Mouse (Mus musculus): ENCODE measurements at regions not wholly inside any gene's neighbourhood (a gene's known extent, or its start where the extent isn't known, plus 50 kb on each side); places are given as distances from the start of the nearest gene placed in this dataset.

- no peaks in the 10 kb centered on the region for H3K9me3 ChIP-seq
- no peak overlapping the region for H3K27ac ChIP-seq (replicated peaks)
- 92% methylated on average over 9 of the region's 9 CpGs for WGBS
- H3K27me3 ChIP-seq (replicated peaks; ENCODE audit: low read depth, poor library complexity, severe bottlenecking), result peaks cover 20% of the 10 kb centered on the region
- H3K36me3 ChIP-seq (replicated peaks), result no peaks in the 10 kb centered on the region
- H3K4me1 ChIP-seq, result peaks cover 19% of the 10 kb centered on the region
- DNase-seq (ENCODE audit: low spot score), result no peak
- H3K4me3 ChIP-seq, result no peak overlapping the region
These were observed 58.1 kb downstream of the Irx6 start for GRCm38 (mm10) chr8:92732229-92732628.

- 83% methylated on average over 9 of the region's 9 CpGs for WGBS
- no peak overlapping the region for H3K4me3 ChIP-seq
These were observed 61.6 kb downstream of the Irx6 start for GRCm38 (mm10) chr8:92735646-92736045.

DNA sequence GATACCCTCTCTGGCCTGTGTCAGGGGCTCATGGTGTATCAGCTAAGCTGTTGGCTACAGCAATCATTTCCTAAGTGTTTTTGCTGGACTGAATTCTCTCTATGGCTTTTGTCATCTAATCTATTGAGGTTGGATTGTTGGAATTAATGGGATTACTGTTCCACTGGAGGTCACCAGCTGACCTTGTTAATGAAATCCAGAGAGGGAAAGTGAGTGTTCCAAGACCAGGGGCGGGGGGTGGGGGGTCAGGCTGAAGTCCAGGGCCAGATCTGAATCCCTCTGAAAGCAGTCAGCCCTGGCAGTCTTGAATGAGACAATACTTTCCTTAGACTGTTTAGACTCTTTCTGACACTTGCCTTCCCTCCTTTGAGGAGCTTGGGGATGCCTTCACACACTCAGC lies 64.0 kb downstream of the Irx6 start:
- 18% methylated on average over 1 of the region's 1 CpGs for WGBS
- Histone ChIP-seq H3K4me3 (no peak overlapping the region), H3K9me3 (no peaks in the 10 kb centered on the region), H3K36me3 (replicated peaks) (no peaks in the 10 kb centered on the region), H3K27me3 (replicated peaks; ENCODE audit: low read depth, poor library complexity, severe bottlenecking) (peaks cover 34% of the 10 kb centered on the region), H3K4me1 (peaks cover 48% of the 10 kb centered on the region), H3K27ac (replicated peaks) (no peak overlapping the region)
- DNase-seq (ENCODE audit: low spot score), result peak; percentile 54

More at GRCm38 (mm10) chr8:92735646-92736045, 61.6 kb downstream of the Irx6 start:
- H3K9me3 ChIP-seq, result no peaks in the 10 kb centered on the region
- peaks cover 19% of the 10 kb centered on the region for H3K27me3 ChIP-seq (replicated peaks; ENCODE audit: low read depth, poor library complexity, severe bottlenecking)
- no peaks in the 10 kb centered on the region for H3K36me3 ChIP-seq (replicated peaks)
- peaks cover 41% of the 10 kb centered on the region for H3K4me1 ChIP-seq
- DNase-seq (ENCODE audit: low spot score), result no peak
- H3K27ac ChIP-seq (replicated peaks), result no peak overlapping the region

DNA sequence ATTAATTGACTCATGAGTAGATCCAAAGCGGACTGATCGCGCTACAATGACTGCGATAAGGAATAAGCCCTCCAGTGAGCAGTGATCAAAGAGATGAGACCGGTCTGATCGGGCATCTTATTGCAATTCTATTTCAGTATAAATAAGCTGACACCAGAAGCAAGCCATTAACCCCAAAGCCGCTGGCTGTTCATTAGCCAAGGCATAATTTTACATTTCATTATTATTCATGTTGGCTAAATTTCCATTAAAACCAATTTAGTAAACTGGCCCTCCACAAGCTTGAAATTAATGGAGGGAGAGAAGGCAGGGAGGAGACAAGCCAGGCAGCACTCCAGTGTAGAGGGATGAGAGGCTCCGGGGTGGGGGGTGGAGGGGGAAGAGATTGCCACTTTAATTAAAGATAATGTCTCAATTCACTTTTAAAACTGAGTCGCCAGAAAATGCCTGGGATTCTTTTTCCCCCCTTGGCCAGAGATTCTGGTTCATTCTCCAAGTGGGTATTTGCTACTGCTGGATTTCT lies 66.3 kb downstream of the Irx6 start:
- H3K27me3 ChIP-seq (replicated peaks; ENCODE audit: low read depth, poor library complexity, severe bottlenecking), result peaks cover 31% of the 10 kb centered on the region
- H3K27ac ChIP-seq (replicated peaks), result no peak overlapping the region
- H3K9me3 ChIP-seq, result no peaks in the 10 kb centered on the region
- peaks cover 43% of the 10 kb centered on the region for H3K4me1 ChIP-seq
- H3K4me3 ChIP-seq, result no peak overlapping the region
- no peak for DNase-seq (ENCODE audit: low spot score)
- H3K36me3 ChIP-seq (replicated peaks), result no peaks in the 10 kb centered on the region
- WGBS, result 82% methylated on average over 9 of the region's 9 CpGs

DNA sequence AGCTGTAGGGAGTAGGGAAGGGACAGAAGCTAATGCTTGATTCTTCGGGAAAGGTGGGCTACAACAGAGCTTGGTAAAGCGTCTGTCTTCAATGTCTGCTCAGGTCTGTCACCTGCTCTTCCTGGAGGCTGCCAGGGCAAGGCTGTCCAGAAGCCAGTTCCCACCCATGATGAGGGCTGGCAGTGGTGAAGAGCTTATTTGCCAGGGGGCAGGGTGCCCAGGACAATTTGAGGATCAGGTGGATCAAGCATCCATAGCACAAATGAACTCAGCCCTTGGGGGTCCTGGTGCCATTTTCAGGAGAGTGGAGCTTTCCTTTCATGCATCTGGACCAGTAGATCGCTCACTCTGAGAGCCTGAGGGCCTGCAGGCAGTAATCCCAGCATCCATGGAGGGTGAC lies 67.7 kb downstream of the Irx6 start:
- WGBS, result 87% methylated on average over 3 of the region's 3 CpGs
- Histone ChIP-seq H3K4me3 (no peak overlapping the region), H3K27ac (replicated peaks) (no peak overlapping the region; the same call in 1 of the 2 replicates), H3K9me3 (no peaks in the 10 kb centered on the region), H3K27me3 (replicated peaks; ENCODE audit: low read depth, poor library complexity, severe bottlenecking) (peaks cover 22% of the 10 kb centered on the region), H3K4me1 (peaks cover 33% of the 10 kb centered on the region), H3K36me3 (replicated peaks) (no peaks in the 10 kb centered on the region)
- DNase-seq (ENCODE audit: low spot score), result no peak

GRCm38 (mm10) chr8:92743108-92743507 lies 69.0 kb downstream of the Irx6 start:
- WGBS, result 61% methylated on average over 12 of the region's 12 CpGs
- no peak for DNase-seq (ENCODE audit: low spot score)
- peaks cover 30% of the 10 kb centered on the region for H3K4me1 ChIP-seq
- H3K4me3 ChIP-seq, result no peak overlapping the region
- no peaks in the 10 kb centered on the region for H3K36me3 ChIP-seq (replicated peaks)
- H3K27ac ChIP-seq (replicated peaks), result no peak overlapping the region
- peaks cover 20% of the 10 kb centered on the region for H3K27me3 ChIP-seq (replicated peaks; ENCODE audit: low read depth, poor library complexity, severe bottlenecking)
- no peaks in the 10 kb centered on the region for H3K9me3 ChIP-seq

- no peaks in the 10 kb centered on the region for H3K36me3 ChIP-seq (replicated peaks)
- 67% methylated on average over 7 of the region's 7 CpGs for WGBS
- H3K27me3 ChIP-seq (replicated peaks; ENCODE audit: low read depth, poor library complexity, severe bottlenecking), result peaks cover 5% of the 10 kb centered on the region; the same call in 1 of the 2 replicates
- peaks cover 13% of the 10 kb centered on the region for H3K4me1 ChIP-seq
- no peak overlapping the region for H3K27ac ChIP-seq (replicated peaks)
- no peaks in the 10 kb centered on the region for H3K9me3 ChIP-seq
- no peak overlapping the region for H3K4me3 ChIP-seq
- no peak for DNase-seq (ENCODE audit: low spot score)
These were observed 73.0 kb downstream of the Irx6 start for GRCm38 (mm10) chr8:92747086-92747485.

DNA sequence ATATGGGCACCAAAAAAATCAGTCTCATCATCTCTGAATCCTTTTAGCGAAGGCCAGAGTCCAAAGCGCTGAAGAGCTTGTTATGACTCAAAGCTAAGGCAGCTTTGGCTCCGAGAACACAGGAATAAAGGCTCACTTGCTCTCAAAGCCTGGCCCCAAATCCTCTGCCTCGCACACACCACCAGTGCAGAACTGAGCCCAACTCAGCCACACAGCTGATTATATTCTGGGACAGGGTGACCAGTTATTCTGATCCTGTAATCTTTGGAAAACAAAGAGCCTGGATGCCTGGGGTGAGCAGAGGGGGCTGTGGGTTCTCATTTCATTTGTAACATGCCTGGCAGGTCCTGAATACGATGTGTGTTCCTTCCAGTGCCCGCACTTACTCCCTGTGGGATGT lies 73.9 kb downstream of the Irx6 start:
- no peaks in the 10 kb centered on the region for H3K36me3 ChIP-seq (replicated peaks)
- peaks cover 11% of the 10 kb centered on the region for H3K4me1 ChIP-seq
- DNase-seq (ENCODE audit: low spot score), result no peak
- H3K27ac ChIP-seq (replicated peaks), result no peak overlapping the region
- WGBS, result 72% methylated on average over 6 of the region's 6 CpGs
- no peaks in the 10 kb centered on the region for H3K9me3 ChIP-seq
- H3K27me3 ChIP-seq (replicated peaks; ENCODE audit: low read depth, poor library complexity, severe bottlenecking), result no peaks in the 10 kb centered on the region; the same call in 1 of the 2 replicates
- no peak overlapping the region for H3K4me3 ChIP-seq

- peaks cover 11% of the 10 kb centered on the region for H3K4me1 ChIP-seq
- no peak overlapping the region for H3K27ac ChIP-seq (replicated peaks)
- no peak overlapping the region for H3K4me3 ChIP-seq
- peaks cover 12% of the 10 kb centered on the region for H3K27me3 ChIP-seq (replicated peaks; ENCODE audit: low read depth, poor library complexity, severe bottlenecking)
- no peaks in the 10 kb centered on the region for H3K9me3 ChIP-seq
- no peaks in the 10 kb centered on the region for H3K36me3 ChIP-seq (replicated peaks)
- no peak for DNase-seq (ENCODE audit: low spot score)
- WGBS, result 86% methylated on average over 3 of the region's 3 CpGs
These were observed 67.2 kb upstream of the Mmp2 start for GRCm38 (mm10) chr8:92759848-92760247.

DNA sequence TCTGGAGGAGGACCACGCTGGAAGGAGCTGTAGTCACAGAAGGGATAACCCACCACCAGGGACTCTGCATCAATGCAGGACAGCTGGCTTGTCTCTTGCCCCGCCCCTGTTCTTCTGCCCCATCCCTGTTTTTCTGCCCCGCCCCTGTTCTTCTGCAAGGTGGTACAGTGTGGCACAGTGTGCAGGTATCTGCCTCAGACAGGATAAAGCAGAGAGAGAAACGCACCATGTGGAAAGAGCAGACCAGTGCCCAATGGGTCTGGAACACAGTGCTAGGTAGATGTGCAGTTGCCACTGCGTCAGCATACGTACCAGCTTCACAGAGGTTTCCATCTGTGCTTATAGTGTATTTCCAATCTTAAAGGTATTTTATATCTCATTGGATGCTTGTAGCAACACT lies 66.2 kb upstream of the Mmp2 start:
- no peak overlapping the region for H3K4me3 ChIP-seq
- H3K36me3 ChIP-seq (replicated peaks), result no peaks in the 10 kb centered on the region
- no peaks in the 10 kb centered on the region for H3K9me3 ChIP-seq
- H3K27ac ChIP-seq (replicated peaks), result no peak overlapping the region
- WGBS, result 91% methylated on average over 6 of the region's 6 CpGs
- DNase-seq (ENCODE audit: low spot score), result no peak
- peaks cover 12% of the 10 kb centered on the region for H3K27me3 ChIP-seq (replicated peaks; ENCODE audit: low read depth, poor library complexity, severe bottlenecking)
- H3K4me1 ChIP-seq, result peaks cover 11% of the 10 kb centered on the region

- Histone ChIP-seq H3K4me3 (peak overlapping the region; percentile 31; the same call in 1 of the 2 replicates), H3K9me3 (no peaks in the 10 kb centered on the region), H3K27me3 (replicated peaks; ENCODE audit: low read depth, poor library complexity, severe bottlenecking) (peaks cover 12% of the 10 kb centered on the region), H3K4me1 (peaks cover 11% of the 10 kb centered on the region), H3K36me3 (replicated peaks) (no peaks in the 10 kb centered on the region), H3K27ac (replicated peaks) (peak overlapping the region; percentile 30; the same call in 1 of the 2 replicates)
- peak; percentile 55 for DNase-seq (ENCODE audit: low spot score)
- 20% methylated on average over 18 of the region's 18 CpGs for WGBS
These were observed 65.0 kb upstream of the Mmp2 start for GRCm38 (mm10) chr8:92761959-92762600.

DNA sequence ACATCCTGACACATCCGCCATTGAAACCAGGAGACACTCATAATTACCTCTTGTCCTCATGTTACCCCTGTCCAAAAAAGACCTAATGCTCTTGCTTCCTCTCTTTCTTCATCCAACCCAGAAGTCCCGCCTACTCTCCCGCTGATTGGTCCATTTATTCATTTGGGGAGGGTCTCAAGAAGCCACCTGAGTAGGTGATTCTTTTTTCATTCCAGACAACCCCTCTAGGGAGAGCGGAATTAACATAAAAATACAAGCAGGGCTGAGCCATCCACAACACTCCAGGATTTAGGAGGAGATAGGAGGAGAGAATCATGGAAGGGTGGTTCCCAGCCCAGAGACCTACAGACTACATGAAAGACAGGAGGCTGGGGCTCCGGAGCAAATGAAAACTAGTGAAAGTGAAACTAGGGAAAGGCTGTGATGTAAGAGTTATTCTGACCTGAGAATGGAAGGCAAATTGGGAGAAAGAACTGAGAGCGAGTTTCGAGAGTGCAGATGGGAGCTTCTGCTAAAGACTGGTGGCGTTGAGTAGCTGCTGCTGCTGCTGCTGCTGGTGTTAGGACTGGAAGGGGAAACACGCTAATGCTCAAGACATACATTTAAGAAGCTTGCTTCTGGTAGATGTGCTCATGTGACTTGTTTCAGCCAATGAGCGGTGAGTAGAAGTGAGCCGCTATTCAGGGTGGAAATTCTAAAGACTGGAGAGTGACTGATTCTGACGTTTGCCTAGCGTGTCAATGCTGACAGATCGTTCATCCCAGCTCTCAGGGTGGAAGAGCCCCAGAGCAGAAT lies 55.0 kb upstream of the Mmp2 start:
- Histone ChIP-seq H3K27ac (replicated peaks) (no peak overlapping the region), H3K9me3 (no peaks in the 10 kb centered on the region), H3K4me3 (no peak overlapping the region), H3K27me3 (replicated peaks; ENCODE audit: low read depth, poor library complexity, severe bottlenecking) (no peaks in the 10 kb centered on the region), H3K36me3 (replicated peaks) (no peaks in the 10 kb centered on the region), H3K4me1 (peaks cover 9% of the 10 kb centered on the region)
- 58% methylated on average over 14 of the region's 14 CpGs for WGBS
- no peak for DNase-seq (ENCODE audit: low spot score)

DNA sequence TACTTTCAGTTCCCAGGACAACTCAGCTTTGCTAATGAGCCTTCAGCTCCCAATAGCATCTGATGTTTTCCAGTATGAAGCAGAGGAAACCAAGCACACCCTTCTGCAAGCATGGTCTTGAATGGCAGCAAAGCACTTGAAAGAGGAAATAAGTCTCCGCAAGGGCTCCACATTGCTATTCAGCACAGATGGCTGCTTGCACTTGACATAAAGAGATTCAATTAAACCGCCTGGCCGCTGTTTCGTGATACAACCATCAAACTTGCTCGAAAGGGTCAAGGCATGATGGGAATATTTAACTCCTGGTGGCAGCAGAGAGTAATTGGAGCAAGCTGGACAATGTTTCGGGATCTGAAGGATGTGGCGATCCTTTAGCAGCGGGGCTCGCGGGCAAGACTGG lies 54.3 kb upstream of the Mmp2 start:
- Histone ChIP-seq H3K36me3 (replicated peaks) (no peaks in the 10 kb centered on the region), H3K4me3 (no peak overlapping the region), H3K9me3 (no peaks in the 10 kb centered on the region), H3K4me1 (peaks cover 14% of the 10 kb centered on the region), H3K27ac (replicated peaks) (no peak overlapping the region), H3K27me3 (replicated peaks; ENCODE audit: low read depth, poor library complexity, severe bottlenecking) (no peaks in the 10 kb centered on the region)
- DNase-seq (ENCODE audit: low spot score), result peak; percentile 26
- WGBS, result 80% methylated on average over 10 of the region's 10 CpGs

Measured in embryonic facial prominence, embryonic 10.5 days (tissue).